Mouse (Mus musculus) limb, embryonic 13.5 days (tissue): Measurements from ENCODE around the gene Sh3bp5l. TPM values are rescaled to one million over a fixed set of nuclear protein-coding genes. Genes with fewer than 3 reads are reported as not detected.
A peak's percentile ranks its signal among the peaks of the same experiment; 100 is the strongest.
"Not testable (repeated sequence)": the region's sequence is repeated elsewhere in the genome, so short reads cannot be mapped to it uniquely, and the experiment has no call there.

Source experiments
- ATAC-seq: fragments of 200-750 bp; cut with Nextera tagmentation; 2 replicates; pipeline ENCODE4 v1.8.0; 2017; ENCODE audit warnings: low read depth, moderate number of reproducible peaks, moderate TSS enrichment; ENCODE audit not compliant: low FRiP score
- H3K27ac ChIP-seq: fragments of 300-500 bp; sonication (generic); 2 replicates; pipeline ENCODE4 v1.5.1; 2015; ENCODE audit warnings: inconsistent platforms, mild to moderate bottlenecking, moderate library complexity
- H3K27me3 ChIP-seq: fragments of 300-500 bp; sonication (generic); 2 replicates; pipeline ENCODE4 v1.6.1; 2015; ENCODE audit warnings: mild to moderate bottlenecking, inconsistent platforms
- H3K36me3 ChIP-seq: fragments of 300-500 bp; sonication (generic); 2 replicates; pipeline ENCODE4 v1.6.1; 2015; ENCODE audit warnings: inconsistent platforms, mild to moderate bottlenecking, moderate library complexity
- H3K4me1 ChIP-seq: fragments of 300-500 bp; sonication (generic); 2 replicates; pipeline ENCODE4 v1.6.1; 2015; ENCODE audit warnings: inconsistent platforms
- H3K4me2 ChIP-seq: fragments of 300-500 bp; sonication (generic); replicated peaks from 2 replicates; pipeline ENCODE4 v1.6.1; 2015; ENCODE audit warnings: inconsistent platforms, mild to moderate bottlenecking, moderate library complexity
- H3K4me3 ChIP-seq: fragments of 300-500 bp; sonication (generic); 2 replicates; pipeline ENCODE4 v1.5.1; 2015; ENCODE audit warnings: moderate library complexity, mild to moderate bottlenecking, inconsistent platforms
- H3K9ac ChIP-seq: fragments of 300-500 bp; sonication (generic); 2 replicates; pipeline ENCODE4 v1.6.1; 2015; ENCODE audit warnings: mild to moderate bottlenecking, inconsistent platforms
- H3K9me3 ChIP-seq: fragments of 300-500 bp; sonication (generic); 2 replicates; pipeline ENCODE4 v1.6.1; 2016; ENCODE audit warnings: inconsistent platforms
- WGBS: fragments of 180-500 bp; shearing (Covaris S2); methylation state at CpG from one replicate; pipeline ENCODE4 v1.1.7; 2015; 5-methylcytosine and 5-hydroxymethylcytosine counted together
- polyA plus RNA-seq: library from polyadenylated mRNA; unstranded; fragments of >200 nt; fragmentation: Nextera tagmentation; extraction: Ambion mirVana; gene quantifications from 2 replicates; pipeline ENCODE4 v1.2.1, GENCODE M21; 2015

Gene Sh3bp5l
- polyA plus RNA-seq, 1 experiment from 2014 or later: 36.9 TPM

GRCm38 (mm10) chr11:58305299-58305698 lies 25.2 kb upstream of the Sh3bp5l start:
- not testable (repeated sequence) for H3K4me2 ChIP-seq, ATAC-seq, H3K9me3 ChIP-seq, H3K9ac ChIP-seq, H3K27me3 ChIP-seq, H3K27ac ChIP-seq, H3K36me3 ChIP-seq, H3K4me3 ChIP-seq
- H3K4me1 ChIP-seq: peaks cover 30% of the 10 kb centered on the region
- WGBS: 93% methylated on average over 8 of the region's 8 CpGs

- under 1% methylated on average over 34 of the region's 34 CpGs for WGBS
- Histone ChIP-seq H3K36me3 (peaks cover 19% of the 10 kb centered on the region), H3K27ac (peak within 1 kb of the TSS; percentile 79; the same call in 1 of the 2 replicates), H3K27me3 (no peaks in the 10 kb centered on the region), H3K4me3 (peak within 1 kb of the TSS; percentile 56), H3K9ac (peak within 1 kb of the TSS; percentile 76), H3K9me3 (no peaks in the 10 kb centered on the region), H3K4me2 (peak within 1 kb of the TSS; percentile 90), H3K4me1 (peaks cover 20% of the 10 kb centered on the region)
- ATAC-seq: peak; percentile 68
Observed at GRCm38 (mm10) chr11:58306860-58307308, 23.6 kb upstream of the Sh3bp5l start, which contains the start of gene Zfp692. Gene Zfp692, plus strand, starts transcription at chr11:58307069.

DNA sequence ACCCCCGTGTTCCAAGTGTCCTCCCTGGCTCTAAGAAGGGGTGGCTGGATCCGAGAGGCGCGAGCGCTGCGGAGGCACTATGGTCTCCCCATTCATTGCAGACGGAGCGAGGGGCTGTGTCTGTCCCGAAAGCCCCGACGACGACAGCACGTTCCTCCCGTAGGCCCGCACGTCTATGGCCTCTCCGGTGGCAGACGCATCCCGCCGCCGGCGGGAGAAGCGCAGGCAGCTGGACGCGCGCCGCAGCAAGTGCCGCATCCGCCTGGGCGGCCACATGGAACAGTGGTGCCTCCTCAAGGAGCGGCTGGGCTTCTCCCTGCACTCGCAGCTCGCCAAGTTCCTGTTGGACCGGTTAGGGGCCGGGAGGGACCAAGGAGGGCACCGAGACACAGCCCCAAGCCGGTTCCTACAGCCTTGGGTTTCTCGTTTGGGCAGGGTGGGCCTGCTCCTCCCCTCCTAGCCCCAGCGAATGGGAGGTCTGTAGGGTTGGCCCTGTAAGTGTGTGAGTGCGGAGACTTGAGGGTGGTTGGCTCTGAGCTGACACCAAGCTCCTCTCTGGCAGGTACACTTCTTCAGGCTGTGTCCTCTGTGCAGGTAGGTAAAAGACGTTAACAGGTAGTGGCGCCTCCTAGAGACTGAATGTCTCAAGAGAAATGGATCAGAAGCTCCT lies 23.0 kb upstream of the Sh3bp5l start:
- Histone ChIP-seq H3K36me3 (peaks cover 19% of the 10 kb centered on the region), H3K9ac (peak overlapping the region; percentile 76), H3K4me1 (peaks cover 20% of the 10 kb centered on the region), H3K27me3 (no peaks in the 10 kb centered on the region), H3K4me2 (peak overlapping the region; percentile 90), H3K4me3 (peak overlapping the region; percentile 56), H3K27ac (peak overlapping the region; percentile 79; the same call in 1 of the 2 replicates), H3K9me3 (no peaks in the 10 kb centered on the region)
- peak; percentile 41 for ATAC-seq
- WGBS: under 1% methylated on average over 37 of the region's 42 CpGs

DNA sequence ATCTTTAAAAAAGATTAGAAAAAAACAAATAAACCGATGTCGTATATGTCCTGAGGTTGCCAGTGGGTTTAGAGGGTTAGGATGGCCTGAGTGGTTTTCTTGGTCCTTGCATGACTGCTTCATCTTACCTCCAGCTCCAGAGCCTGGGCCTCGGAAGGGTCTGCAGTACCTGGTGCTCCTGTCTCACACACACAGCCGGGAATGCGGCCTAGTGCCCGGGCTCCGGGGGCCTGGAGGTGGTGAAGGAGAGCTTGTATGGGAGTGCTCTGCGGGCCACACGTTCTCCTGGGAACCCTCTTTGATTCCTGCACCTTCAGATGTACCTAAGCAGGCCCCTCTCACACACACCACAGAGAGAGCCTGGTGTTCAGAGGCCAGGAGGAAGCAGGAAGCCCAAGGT lies 21.9 kb upstream of the Sh3bp5l start:
- WGBS: 92% methylated on average over 9 of the region's 9 CpGs
- H3K9ac ChIP-seq: no peak overlapping the region
- H3K4me1 ChIP-seq: peaks cover 17% of the 10 kb centered on the region
- H3K27me3 ChIP-seq: no peaks in the 10 kb centered on the region
- H3K4me2 ChIP-seq: no peak overlapping the region
- no peak for ATAC-seq
- H3K27ac ChIP-seq: no peak overlapping the region
- H3K36me3 ChIP-seq: peaks cover 21% of the 10 kb centered on the region
- H3K9me3 ChIP-seq: no peaks in the 10 kb centered on the region
- H3K4me3 ChIP-seq: no peak overlapping the region

DNA sequence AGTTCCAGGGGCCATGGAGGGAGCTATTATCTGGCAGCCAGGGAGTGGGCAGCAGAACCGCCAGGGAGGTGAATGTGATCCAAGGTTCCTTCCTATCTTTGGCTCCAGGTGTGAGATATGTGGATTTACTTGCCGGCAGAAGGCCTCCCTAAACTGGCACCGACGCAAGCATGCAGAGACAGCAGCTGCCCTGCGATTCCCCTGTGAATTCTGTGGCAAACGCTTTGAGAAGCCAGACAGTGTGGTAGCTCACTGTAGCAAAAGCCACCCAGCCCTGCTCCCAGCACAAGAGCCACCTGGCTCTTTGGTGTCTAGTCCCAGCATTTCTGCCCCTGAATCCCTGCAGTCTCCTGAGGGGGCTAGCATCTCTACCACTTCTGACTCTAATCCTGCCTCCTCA lies 16.5 kb upstream of the Sh3bp5l start:
- no peak overlapping the region for H3K4me2 ChIP-seq
- H3K4me1 ChIP-seq: no peaks in the 10 kb centered on the region
- 86% methylated on average over 6 of the region's 6 CpGs for WGBS
- H3K4me3 ChIP-seq: no peak overlapping the region
- no peak for ATAC-seq
- peaks cover 74% of the 10 kb centered on the region for H3K36me3 ChIP-seq
- peaks cover 4% of the 10 kb centered on the region; the same call in 1 of the 2 replicates for H3K9me3 ChIP-seq
- no peak overlapping the region for H3K9ac ChIP-seq
- no peaks in the 10 kb centered on the region for H3K27me3 ChIP-seq
- H3K27ac ChIP-seq: no peak overlapping the region

DNA sequence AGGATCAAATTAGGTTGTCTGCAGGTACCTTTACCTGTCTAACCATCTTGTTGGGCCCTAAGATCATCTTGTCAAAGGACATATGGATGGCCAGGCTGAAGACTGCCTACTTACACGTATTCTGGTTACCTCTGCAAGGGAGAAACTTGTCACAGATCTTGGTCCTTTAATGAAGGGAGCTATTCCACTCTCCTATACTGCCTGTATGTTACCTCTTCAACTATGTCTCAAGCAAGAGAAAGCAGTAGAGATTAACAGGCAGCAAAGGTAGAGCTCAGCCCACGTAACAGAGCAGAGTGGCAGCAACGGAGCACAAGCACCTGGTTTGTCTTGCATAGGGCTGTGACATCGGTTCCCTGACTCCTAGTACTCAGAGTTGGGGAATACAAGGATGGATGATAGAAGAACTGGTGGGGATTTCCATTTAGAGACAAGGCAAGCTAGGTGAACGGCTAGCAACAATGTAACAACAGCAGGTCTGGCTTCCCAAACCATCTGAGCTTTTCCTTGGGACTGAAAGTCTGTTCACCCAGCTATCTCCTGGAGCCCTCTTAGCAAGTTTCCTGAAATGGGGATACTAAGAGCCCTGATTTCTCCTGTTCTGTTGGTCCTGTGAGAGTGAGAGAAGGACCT lies 14.9 kb upstream of the Sh3bp5l start:
- no peak overlapping the region for H3K27ac ChIP-seq
- no peak for ATAC-seq
- H3K9ac ChIP-seq: no peak overlapping the region
- H3K4me2 ChIP-seq: no peak overlapping the region
- H3K9me3 ChIP-seq: peaks cover 4% of the 10 kb centered on the region; the same call in 1 of the 2 replicates
- H3K36me3 ChIP-seq: peaks cover 72% of the 10 kb centered on the region
- H3K4me3 ChIP-seq: no peak overlapping the region
- H3K4me1 ChIP-seq: no peaks in the 10 kb centered on the region
- H3K27me3 ChIP-seq: no peaks in the 10 kb centered on the region
- 90% methylated on average over 5 of the region's 5 CpGs for WGBS

- no peak overlapping the region for H3K4me3 ChIP-seq
- H3K9me3 ChIP-seq: peaks cover 4% of the 10 kb centered on the region; the same call in 1 of the 2 replicates
- no peak overlapping the region for H3K9ac ChIP-seq
- H3K4me1 ChIP-seq: no peaks in the 10 kb centered on the region
- WGBS: 88% methylated on average over 17 of the region's 17 CpGs
- H3K27ac ChIP-seq: no peak overlapping the region
- H3K36me3 ChIP-seq: peaks cover 69% of the 10 kb centered on the region
- H3K4me2 ChIP-seq: no peak overlapping the region
- no peaks in the 10 kb centered on the region for H3K27me3 ChIP-seq
- ATAC-seq: 0 out of 2 replicates have a peak, but pooled peaks have one; percentile 10
Observed at GRCm38 (mm10) chr11:58316344-58316743, 14.2 kb upstream of the Sh3bp5l start.

DNA sequence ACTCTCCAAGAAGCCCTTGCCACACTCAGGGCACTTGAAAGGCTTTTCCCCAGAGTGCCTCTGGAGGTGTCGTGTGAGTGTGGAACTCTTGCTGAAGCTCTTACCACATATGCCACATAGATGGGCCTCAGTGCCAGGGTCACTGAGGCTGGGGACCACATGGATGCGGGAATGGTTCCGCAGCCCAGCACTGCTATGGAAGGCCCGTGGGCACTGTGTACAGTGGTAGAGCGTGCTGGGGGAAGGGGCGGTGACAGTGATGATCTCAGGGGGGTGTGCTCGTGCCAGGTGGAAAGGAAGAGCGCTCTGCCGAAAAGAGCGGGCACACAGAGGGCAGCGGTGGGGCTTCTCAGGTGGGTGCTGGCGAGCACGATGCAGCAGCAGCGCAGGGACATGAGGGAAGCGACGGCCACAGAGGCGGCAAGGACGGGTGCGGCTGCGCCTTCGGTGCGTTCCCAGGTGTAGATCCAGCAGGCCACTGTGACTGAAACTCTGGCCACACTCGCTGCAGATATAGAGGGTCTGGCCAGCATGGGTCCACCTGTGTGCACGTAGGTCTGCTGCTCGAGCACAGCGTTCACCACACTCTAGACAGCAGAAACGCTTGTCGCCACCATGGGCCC lies 13.6 kb upstream of the Sh3bp5l start:
- H3K4me1 ChIP-seq: peaks cover 5% of the 10 kb centered on the region
- 73% methylated on average over 28 of the region's 28 CpGs for whole genome bisulfite sequencing
- H3K9ac ChIP-seq: no peak overlapping the region
- H3K27ac ChIP-seq: no peak overlapping the region
- peaks cover 4% of the 10 kb centered on the region; the same call in 1 of the 2 replicates for H3K9me3 ChIP-seq
- H3K4me3 ChIP-seq: no peak overlapping the region
- no peaks in the 10 kb centered on the region for H3K27me3 ChIP-seq
- H3K4me2 ChIP-seq: no peak overlapping the region
- H3K36me3 ChIP-seq: peaks cover 64% of the 10 kb centered on the region
- 0 out of 2 replicates have a peak, but pooled peaks have one; percentile 59 for ATAC-seq

GRCm38 (mm10) chr11:58322824-58323569 lies 7.5 kb upstream of the Sh3bp5l start:
- peak overlapping the region; percentile 96 for H3K27ac ChIP-seq
- peak; percentile 98 for ATAC-seq
- WGBS: under 1% methylated on average over 63 of the region's 63 CpGs
- no peaks in the 10 kb centered on the region for H3K9me3 ChIP-seq
- peak overlapping the region; percentile 85 for H3K4me2 ChIP-seq
- no peaks in the 10 kb centered on the region for H3K27me3 ChIP-seq
- peaks cover 35% of the 10 kb centered on the region for H3K36me3 ChIP-seq
- peak overlapping the region; percentile 88 for H3K9ac ChIP-seq
- H3K4me3 ChIP-seq: peak overlapping the region; percentile 80
- peaks cover 19% of the 10 kb centered on the region for H3K4me1 ChIP-seq

DNA sequence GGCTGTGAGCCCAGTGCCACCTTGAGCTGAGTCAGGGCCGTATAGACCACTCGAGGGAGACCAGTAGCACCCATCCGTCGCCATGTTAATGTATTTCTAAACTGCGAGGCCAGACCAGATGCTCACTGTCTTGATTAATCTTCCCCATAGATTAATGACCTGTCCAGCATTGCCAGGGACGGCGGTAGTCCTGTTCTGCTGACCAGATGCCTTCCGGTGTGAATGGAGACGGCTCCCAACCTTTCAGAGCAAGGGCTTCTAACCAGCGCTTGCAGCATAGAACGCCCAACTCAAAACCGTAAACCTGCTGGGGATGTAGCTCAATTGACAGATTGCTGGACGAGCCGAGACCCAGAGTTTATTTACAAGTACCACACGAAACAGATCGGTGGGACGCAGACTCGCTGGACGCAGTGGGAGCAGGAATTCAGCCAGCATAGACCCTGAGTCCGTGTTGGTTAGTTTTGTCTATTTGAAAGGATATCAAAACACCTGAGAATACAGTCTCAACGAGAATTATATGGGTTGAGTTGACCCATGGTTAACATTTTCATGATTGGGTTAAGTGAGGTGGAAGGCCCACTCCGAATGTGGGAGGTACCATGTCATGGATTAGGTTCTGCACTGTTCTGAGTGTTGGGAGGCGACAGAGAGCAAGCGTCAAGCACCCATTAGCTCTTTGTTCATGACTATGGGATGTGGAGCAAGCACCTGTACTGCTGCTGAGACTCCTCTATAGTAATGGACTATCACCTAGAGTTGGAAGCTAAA lies 6.8 kb upstream of the Sh3bp5l start:
- Histone ChIP-seq H3K27me3 (no peaks in the 10 kb centered on the region), H3K4me2 (peak overlapping the region; percentile 85), H3K4me1 (peaks cover 21% of the 10 kb centered on the region), H3K36me3 (peaks cover 31% of the 10 kb centered on the region), H3K27ac (peak overlapping the region; percentile 96; the same call in 1 of the 2 replicates), H3K9ac (peak overlapping the region; percentile 88), H3K9me3 (no peaks in the 10 kb centered on the region), H3K4me3 (peak overlapping the region; percentile 80)
- peak; percentile 20 for ATAC-seq
- 8% methylated on average over 24 of the region's 24 CpGs for WGBS

DNA sequence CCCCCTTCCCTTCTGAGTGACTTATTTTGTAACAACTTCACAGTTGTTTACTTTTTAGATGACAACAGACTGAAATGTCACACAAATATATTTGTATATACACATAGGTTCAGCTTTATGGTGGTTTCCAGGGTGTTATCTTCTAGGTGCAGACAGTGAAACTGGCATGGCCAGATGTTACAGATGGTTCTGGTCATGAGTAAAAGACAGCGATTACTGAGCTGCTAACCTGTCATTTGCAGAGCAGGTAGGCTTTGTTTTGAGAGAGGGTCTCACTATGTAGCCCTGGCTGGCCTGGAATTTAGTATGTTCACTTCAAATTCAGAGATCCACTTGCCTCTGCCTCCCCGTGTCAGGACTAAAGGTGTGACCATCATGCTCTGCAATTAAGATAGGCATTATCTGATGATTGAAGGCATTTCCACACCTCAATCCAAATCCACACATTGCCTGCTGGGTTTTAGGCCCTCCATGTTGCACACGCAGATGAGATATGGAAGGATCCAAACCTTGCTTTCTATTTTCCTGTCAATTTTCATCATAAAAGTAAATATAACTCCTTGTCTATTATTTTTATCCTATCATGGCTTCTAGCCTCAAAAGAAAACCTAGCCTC lies 5.8 kb upstream of the Sh3bp5l start:
- Histone ChIP-seq H3K4me3 (no peak overlapping the region), H3K27me3 (no peaks in the 10 kb centered on the region), H3K4me2 (no peak overlapping the region), H3K27ac (no peak overlapping the region), H3K4me1 (peaks cover 29% of the 10 kb centered on the region), H3K9ac (no peak overlapping the region), H3K36me3 (peaks cover 25% of the 10 kb centered on the region), H3K9me3 (no peaks in the 10 kb centered on the region)
- ATAC-seq: no peak
- 79% methylated on average over 3 of the region's 3 CpGs for WGBS
